Mouse (Mus musculus) right cerebral cortex, adult 18-20 months (tissue): ENCODE measurements around the gene Treh.

Experiments used
- DNase-seq: peaks from one replicate; pipeline ENCODE4 v3.0.0; 2022; ENCODE audit warnings: mixed read lengths

Gene Treh

DNA sequence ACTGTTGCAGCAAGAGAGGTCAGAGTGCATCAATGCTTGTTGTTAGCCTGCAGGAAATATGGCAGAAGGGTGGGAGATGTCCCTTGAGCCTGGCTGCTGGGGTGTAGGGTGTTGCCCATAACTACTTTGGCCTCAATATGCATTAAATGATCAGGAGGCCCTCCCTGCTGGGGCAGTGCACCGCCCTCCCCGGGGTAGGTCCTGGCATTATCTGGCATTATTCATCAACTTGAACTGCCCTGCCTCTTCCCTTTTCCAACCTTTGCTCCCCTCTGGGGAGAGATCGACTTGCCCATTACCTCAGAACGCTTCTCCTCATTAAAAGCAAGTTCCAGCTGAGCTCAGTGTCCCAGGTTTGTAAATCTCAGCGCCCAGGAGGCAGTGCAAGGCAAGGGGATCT, 6.5 kb downstream of the Treh start:
- no peak for DNase-seq

DNA sequence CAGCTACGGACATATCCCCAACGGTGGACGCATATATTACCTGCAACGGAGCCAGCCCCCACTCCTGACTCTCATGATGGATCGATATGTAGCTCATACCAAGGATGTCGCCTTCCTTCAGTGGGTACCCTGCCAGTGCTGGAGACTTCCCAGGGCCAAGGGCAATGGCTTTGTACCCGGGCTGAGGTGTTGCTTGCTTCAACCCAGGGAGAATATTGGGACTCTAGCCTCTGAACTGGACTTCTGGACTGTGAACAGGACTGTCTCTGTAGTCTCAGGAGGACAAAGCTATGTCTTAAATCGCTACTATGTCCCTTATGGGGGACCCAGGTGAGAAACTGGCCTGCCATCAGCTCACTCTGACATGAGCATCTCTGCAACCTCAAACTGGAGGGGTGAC, 10.0 kb downstream of the Treh start:
- no peak for DNase-seq

DNA sequence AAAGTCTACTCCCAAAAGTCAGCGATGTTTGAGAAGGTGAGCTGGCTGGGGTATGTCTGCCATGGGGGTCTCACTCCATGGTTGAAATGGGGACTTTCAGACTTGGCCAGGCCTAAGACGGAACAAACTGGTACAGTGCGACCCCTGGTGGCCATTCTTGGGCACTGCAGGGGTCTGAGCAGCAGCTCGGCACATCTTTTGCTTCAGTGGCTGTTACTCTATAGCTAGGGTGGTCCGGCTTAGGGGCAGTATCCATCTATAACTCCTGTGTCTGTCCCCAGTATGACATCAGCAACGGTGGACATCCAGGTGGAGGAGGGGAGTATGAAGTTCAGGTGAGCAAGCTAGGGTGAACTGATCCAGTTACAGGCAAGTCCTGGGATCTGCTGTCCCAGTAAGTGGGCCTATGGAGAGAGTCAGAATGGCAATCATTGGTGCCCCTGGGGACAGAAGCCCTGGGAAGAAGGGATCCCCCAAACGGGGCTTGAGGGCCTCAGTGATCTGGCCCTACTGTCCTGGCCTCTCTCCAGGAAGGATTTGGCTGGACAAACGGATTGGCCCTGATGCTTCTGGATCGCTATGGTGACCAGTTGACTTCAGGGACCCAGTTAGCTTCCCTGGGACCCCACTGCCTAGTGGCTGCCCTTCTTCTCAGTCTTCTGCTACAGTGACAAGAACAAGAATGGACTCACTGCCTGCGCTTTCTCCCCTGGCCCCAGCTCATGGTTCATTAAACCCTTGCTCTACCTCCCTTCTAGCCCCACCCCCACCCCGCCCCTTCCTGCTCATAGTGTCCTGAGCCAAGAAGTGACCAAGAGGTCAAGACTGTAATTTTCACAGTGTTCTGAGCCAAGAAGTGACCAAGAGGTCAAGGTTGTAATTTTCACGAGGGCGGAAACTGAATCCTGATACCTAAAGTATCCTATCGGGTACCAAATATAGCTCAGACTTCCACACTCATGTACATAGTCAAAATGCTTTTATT, 12.6 kb downstream of the Treh start:
- peak; percentile 45 for DNase-seq

DNA sequence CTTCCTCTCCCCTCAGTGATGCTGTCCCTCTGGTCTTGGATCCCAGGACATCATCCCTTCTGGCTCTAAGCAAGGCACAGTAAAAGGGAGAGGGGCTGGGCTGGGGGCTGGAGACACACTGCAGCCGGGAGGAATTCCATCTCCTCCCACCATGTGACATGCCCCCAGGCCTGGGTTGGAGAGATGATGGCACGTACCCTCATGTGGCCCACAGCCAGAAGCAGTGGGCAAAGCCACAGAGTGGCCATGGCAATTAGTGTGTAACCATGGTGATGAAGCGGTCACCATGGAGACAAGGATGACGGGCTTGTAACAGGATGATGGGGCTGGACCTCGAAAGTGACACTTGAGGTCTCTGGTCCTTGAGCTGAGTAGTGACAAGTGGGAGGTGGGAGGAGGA, 13.6 kb downstream of the Treh start:
- peak; percentile 12 for DNase-seq

DNA sequence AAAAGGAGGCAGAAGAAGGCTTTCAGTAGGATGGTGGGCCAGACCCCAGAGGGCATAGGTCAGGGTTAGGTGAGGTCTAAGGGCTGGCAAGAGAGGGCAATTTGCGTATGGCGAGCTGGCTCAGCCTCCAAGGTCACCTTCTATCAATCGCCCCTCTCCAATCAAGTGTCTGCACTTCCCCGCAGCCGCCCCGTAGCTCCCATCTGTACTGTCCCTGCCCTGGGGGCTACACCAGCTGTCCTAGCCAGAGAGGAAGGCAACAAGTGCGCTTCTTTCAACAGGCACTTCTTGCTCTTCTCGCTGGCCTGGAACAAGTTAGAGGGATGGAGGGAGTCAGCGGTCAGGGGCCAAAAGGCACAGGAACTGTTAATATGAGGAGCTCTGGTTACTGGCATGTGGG, 15.0 kb downstream of the Treh start:
- no peak for DNase-seq

DNA sequence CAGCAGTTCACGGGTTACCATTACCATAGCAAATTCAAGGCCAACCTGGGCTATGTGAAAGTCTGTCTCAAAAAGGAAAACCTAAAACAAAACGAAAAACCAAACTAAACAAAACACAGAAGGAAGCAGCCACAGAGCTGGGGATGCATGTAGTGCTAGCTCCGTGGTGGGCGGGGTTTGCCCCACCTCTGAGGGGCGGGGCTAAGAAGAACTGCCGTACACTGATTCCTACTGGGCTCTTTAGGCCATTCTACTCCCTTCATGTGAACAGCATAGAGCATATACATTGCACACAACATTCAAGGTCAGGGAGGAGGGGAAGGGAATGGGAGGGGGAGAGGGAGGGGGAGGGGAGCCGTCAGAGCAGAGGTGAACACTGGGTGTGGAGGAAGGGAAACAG, 17.6 kb downstream of the Treh start:
- no peak for DNase-seq

DNA sequence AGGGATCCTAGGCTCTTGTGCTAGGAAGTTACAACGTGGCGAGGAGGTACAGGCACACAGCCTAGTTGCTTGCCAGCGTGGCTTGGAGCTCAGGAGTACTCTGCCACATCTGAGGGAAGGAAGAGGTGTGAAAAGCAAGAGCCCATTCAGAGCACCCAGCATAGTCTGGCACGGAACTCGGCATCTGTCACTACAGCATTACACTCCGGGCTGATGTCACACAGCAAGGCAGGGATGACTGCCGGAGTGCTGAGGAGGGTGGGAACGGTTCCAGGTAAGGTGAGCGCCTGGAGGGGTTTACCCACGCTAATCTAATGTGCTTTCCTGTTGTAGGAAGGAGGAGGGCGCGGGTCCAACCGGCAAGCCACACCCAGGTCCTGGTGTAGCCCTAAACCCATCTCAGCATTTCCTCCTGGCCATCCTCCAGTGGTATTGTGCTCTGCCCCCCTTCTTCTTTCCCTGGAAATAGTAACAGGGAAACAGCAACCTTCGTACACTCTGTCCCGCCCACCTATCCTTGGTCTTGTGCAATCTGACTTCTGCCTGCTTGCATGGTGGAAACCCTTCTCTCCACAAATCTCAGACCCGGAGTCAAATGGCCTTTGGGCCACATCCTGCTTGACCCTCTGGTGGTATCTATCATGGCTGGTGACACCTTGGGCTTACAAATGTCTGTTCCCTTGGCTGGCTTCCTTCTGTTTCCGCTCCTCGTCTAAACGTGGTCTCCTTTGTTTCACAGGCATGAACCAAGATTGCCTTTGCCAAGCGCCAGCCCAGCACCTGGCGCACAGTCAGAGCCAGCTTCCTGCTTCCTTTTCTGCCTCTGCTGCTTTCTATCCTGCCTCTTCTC, 18.9 kb downstream of the Treh start:
- peak; percentile 86 for DNase-seq

DNA sequence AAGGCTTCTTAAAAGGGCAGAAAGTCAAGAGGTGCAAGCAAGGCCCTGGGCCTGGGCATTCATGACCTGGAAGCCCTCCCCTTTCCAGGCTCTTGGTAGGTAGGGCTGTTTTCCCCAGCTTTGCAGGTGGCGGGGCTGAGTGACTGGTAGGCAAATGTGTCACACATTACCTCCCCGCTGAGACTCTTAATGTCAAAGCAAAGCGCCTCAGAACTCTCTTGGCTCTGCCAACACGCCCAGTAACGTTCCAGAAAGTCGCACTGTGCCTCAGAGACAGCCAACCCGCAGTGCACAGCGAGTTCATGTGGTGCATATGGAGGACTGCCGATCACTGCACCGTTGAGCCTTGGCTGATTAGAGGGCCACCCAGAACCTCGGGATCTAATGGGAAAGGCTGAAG, 20.0 kb downstream of the Treh start:
- DNase-seq, result no peak

DNA sequence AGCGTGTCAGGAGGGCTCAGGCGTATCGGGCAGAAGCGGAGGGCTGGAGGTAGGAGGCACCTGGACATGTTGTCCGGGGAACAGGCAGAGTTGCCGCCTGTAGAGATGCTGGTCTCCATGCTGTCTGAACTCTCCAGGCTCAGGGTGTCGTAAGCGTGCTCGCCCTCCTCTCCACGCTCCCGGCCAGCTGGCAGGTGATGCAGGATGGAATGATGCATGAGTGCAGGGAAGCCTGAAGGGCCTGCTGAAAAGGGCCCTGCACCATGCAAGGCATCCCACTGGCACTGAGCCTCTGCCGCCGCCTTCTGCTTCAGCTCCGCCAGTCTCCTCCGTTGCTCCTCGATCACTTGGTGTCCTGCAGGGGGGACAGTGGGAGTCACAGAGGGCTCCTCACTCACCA, 24.8 kb downstream of the Treh start:
- DNase-seq, result no peak

DNA sequence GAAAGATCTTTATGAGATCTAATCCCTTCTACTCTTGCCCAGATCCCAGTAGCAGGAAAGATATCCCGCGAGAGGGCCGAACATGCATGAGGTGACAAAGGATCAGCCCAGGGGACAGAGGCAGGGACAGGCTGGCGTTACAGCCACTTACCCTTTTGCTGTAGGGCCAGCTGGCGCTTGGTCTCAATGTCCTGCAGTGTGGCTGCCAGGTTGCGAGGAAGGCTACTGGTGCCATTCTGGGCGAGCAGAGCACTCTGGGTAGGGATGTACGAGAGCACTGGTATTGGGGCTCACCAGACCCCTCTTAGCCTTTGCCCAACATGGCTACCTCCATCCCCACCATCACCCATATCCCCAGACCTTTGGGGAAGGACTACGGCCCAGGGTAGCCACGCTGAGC, 26.2 kb downstream of the Treh start:
- DNase-seq, result no peak

DNA sequence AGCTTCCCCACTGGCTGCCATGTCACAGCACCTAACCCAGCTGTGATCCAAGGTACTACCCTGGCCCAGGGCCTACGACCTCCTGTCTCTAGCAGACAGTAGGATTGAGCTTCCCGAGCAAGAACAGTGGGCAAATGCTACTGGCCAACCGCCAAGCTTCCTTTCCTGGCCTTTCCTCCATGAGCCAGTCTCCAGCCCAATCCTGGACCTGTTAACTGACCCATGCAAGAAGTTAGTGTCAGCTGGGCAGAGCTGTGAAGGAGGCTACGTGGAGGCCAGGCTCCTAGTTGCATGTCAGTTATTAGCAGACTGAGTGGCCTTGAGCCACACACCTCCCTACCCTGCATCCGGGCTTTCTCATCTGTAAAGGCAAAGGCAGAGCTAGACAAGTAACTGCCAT, 26.7 kb downstream of the Treh start:
- no peak for DNase-seq

DNA sequence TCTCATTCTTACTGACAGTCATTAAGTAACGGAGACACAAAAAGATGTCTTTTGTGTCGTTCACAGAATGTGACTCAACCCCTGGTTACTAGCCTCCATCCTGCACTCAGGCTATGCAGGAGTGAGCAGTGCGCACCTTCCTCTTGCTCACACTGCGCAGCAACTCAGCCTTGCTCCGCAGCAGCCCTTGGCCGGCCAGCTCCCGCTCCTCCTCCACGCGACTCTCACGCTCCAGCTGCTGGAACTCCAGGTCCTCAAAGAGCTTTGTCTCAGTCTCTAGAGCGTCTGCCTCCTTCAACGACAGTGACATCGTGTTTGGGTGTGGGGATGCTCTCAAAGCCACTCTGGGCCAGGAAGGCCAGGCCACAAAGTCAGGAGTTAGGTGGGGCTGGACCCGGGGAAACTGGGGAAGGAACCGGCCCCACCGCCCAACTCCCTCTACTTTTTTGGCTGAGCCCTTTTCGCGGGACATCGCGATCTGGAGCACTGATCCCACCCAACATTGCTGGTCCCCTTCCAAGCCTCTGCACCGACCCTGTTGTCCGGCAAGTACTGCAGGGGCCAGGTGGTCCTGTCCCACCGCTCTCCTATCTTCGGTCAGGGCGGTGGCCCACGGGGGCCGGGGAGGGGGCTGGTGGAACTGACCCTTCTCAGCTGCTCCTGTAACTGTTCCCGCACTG, 34.9 kb downstream of the Treh start:
- DNase-seq, result no peak

DNA sequence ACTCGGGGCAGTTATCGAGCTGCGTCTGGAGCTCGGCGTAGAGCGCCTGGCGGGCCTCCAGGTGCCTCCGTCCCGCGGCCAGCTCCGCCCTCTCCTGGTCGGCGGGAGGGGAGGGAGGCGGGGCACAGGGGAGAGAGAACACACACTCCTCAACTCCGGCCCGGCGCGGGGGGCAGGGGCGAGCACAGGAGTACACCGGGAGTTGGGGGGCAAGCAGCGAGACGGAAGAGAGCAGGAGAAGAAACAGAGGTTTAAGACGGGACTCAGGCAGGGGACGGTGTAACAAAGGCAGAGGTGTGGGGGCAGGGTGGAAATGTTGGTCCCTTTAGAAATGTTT, 35.4 kb downstream of the Treh start:
- no peak for DNase-seq

DNA sequence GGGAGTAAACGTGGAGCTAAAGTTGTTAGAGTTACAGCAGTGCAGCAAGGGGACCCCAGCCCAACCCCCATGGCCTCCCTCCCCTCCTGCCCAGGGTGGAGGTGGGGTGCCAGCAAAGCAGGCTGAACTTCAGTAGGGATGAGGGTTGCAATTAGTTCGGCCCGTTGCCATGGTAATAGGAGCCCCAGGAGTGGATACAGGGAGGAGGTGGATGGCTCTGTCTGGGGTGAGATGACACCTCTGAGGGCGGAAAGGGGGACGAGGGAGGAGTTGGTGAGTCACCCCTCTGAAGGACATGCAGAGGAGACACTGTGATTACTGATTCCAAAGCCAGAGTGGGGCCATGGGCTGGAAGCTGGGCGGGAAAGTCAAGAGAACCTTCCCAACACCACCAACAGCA, 35.9 kb downstream of the Treh start:
- no peak for DNase-seq

DNA sequence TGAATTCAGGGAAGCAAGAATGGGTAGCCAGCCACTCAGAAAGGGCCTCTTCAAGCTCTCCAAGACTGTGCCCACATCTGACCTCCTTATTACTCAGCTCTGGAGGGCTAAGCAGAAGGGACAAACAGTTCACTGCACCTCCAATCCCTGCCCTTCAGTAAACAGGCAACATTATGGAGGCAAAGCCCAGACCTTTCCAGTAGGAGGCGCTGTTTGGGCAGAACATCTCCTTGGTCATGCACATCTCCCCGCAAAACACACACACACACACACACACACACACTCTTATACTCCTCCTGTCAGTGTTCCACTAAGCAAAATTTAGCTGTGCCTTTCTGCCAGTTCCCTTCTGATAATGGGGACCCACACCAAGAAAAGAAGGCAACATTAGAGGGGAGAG, 36.6 kb downstream of the Treh start:
- DNase-seq, result no peak

DNA sequence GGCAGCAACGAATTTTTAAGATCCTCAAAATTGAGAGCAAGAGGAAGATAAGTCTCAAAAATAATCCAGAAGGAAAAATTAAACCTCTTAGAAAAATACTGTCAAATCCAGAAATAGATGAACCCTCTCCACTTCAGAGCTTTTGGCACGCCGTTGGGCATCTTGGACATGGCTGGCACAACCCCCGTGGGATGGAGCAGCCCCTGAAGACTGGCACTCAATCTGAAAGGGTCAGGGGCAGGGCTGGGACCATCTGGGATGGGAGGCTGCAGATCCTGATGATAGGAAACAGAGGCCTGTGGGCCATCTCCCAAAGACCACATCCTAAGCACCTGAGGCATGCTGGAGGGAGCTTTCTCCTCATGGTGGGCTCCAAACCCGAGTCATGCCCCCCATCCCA, 37.2 kb downstream of the Treh start:
- no peak for DNase-seq

DNA sequence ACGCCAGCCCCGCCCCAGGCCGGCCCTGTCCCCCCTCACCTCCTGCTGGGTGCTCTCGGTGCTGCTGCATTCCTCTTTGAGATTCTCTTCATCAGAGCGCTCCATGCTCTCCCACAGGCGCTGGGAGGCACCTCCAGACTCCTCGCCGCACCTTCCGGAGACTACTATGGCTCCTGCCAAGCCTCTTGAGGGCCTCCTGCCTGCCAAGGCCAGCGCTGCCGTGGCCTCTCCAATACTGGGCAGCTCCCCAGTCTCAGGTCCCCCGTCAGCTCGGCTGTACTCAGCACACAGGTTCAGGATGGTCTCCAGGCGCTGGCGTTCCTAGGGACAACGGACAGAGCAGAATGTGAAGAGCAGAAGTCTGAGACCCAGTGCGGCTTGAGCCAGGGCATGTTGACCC, 38.6 kb downstream of the Treh start:
- no peak for DNase-seq

DNA sequence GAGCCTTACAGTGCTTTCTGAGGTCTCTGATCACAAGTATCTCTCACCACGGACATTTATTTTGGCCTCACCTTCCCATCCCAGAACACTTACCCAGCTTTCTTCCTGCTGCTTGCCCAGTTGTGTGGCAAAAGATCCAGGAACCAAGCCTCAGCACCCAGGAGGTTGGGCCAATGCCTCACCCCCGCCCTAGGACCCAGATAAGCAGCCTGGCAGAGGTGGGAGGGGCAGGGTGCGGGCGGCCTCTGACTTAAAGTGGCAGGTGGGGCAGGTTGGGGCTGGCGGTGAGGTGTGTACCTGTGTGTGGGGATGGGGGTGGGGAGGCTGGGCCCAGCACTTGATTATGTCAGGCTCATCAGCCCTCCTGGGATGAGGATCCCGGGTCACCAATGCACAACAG, 40.0 kb downstream of the Treh start:
- DNase-seq, result no peak

DNA sequence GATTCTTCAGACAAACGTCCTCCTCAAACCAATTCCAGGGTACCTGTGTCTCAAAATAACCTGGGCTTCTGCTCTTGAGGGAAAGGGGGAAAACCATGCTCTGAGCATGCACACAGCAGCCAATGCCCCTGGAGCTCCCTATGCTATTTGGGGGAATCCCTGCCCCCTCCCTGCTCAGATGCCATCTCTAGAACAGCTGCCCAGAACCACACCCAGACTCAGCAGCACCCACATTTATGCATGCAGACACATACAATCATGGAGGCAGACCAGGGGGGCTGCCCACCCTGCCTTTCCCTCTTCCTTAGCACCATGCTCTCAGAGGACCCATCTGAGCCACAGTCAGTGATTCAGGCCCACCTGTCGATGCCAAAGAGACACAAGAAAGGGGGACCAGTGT, 40.5 kb downstream of the Treh start:
- DNase-seq, result no peak

DNA sequence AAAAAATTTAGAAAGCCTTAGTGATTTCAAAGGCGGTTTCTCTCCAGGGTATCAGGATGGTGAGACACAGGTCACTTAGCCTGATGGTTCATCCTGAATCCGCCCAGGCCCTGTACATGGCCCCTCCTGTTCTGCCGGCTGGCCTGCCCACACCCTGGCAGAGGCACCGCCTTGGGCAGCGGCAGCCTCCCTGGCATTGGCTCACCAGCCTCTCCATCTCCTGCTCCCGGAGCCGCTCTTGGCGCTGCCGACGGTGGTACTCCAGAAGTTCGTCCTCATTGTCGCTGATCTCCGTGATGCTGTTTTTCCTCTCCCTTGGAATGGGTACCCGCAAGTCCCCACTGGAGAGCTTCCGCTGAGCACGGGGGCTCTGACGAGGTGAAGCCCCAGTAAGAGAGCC, 42.1 kb downstream of the Treh start:
- no peak for DNase-seq

DNA sequence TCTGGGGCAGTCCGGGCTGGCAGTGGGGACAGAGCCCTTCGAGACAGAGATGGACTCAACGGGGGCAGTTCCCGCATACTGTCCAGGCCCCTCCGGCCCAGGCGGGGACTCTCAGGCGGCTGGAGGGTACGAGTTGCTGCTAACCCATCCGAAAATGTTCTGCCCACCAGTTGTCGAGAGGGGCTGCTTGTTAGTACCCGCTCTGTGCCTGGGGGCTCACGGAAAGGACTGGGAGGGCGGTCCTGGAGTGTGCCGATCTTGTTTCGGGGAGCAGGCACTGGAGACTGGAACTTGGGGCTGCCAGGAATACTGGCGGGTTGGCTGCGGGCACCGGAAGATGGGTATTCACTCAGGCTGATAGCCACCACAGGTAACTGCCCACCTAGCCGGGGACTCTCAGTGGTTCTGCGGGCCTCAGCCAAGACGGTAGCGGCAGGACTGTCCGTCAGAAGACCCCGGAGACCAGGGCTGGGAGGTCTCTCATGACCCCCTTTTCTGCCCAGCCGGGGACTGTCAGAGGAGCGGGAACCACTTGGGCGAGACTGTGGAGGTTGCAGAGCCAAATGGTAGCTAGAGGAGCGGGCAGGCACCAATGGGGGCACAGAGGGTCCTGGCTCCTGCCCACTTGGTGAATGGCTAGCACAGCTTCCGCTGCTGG, 42.8 kb downstream of the Treh start:
- DNase-seq, result no peak

DNA sequence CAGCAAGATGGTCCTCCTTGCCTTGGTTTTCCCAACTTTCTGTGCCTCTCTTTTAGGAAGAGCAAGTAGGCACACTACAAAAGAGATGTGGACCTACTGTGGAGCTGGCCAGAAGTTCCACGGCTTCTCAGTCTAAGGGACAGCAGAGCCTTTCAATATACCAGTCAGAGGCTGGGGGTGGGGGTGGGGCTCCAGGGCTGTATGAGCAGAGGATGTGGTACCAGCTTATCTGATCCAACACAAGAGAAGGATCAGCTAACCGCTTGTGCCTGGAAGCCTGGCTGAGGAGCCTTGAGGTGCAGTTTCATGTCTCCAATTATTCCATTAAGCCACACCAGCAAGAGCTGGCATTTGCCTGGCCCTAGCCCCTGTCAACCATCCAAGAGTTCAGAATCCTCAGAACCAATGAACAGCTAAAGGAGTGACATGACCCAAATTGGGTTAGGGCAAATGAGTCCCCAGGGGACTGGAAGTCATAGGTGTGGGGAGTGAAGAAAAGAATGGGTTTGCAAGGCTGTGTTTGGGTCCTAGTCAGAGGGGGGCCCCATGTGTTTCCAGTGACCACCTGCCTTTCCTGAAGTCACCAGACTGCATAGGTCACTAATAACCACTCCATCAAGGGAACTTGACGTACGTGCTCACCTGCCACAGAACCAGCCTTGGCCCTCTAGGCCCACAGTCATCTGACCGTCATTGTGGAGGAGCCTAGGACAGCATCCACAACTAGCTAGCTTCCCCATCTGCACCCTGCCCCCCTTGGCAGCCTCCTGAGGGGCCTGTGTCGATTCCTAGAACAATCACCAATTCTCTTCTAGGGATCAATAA, 44.2 kb downstream of the Treh start:
- peak; percentile 34 for DNase-seq
